Mouse (Mus musculus): Measurements from ENCODE around the gene Bst2.

DNA sequence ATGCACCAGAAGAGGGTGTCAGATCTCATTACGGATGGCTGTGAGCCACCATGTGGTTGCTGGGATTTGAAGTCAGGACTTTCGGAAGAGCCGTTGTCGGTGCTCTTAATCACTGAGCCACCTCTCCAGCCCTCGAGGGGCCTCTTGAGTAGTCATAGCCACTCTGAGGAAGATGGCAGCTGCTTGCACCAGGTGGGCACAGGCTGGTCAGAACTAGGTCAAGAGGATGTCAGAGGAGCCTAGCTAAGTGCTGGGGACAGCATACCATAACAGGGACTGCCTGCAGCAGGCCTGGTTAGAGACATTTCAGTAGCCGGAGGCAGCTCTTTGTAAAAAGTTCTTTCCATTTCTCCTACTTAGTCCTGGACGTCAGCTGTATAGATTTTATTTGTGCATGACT is 13.5 kb upstream of the Bst2 start:
- TF ChIP-seq GATA1 (IDR thresholded peaks at IDR 0.05; ENCODE audit: borderline replicate concordance, low read length) (no peak), FLI1 (IDR thresholded peaks at IDR 0.05; ENCODE audit: low read length) (no peak)

Measured in megakaryocyte, embryonic 14.5 days (primary cell).